Mouse (Mus musculus) cerebellum, adult 18-20 months (tissue): ENCODE measurements around the gene Adam22.

Experiments
- DNase-seq, 2 experiments: peaks; one replicate each; pipeline ENCODE4 v3.0.0; 2021

The Adam22 gene

GRCm38 (mm10) chr5:8367614-8368327 is at the start of gene Adam22:
Gene Adam22, minus strand, starts transcription at chr5:8368160.
- peak; percentile 97 to 98 for DNase-seq

DNA sequence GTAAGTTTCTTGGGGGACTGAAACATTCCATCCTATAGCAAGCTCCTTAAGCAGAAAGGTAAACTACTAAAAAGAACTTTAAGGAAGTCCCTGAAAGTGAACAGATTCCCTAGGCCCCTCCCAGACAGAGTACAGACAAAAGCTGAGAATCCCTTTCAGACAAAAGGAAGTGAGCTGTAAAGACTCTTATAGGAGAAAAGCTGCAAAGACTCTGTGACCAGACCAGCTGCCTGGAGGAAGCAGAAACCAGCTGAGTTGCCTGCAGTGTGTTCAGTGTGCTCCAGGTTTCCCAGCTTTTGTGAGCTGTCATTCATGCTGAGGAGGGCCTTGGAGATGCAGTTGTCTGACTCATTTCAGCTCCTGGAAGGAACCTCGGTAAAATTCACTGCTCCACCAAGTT is 49.5 kb upstream of the Adam22 start:
- no peak for DNase-seq

- no peak for DNase-seq
These were observed 48.9 kb upstream of the Adam22 start for GRCm38 (mm10) chr5:8416683-8417413.

DNA sequence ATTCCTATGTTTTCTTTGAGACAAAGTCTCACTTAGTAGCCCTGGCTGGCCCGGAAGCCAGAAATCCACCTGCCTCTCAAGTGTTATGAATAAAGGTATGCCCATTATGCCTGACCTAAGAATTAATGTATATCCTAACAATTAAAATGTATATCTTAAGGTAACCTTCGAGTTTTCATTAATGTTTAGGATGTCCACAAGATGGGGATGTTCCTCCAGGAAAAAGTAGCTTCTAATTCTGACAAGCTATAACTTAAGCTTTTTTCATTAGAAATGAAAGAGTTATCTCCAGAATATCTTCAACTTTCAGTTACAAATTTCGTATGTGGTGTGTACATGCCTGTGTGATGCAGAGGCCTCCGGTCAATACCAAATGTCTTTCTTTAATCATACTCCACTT is 40.8 kb upstream of the Adam22 start:
- DNase-seq: no peak

DNA sequence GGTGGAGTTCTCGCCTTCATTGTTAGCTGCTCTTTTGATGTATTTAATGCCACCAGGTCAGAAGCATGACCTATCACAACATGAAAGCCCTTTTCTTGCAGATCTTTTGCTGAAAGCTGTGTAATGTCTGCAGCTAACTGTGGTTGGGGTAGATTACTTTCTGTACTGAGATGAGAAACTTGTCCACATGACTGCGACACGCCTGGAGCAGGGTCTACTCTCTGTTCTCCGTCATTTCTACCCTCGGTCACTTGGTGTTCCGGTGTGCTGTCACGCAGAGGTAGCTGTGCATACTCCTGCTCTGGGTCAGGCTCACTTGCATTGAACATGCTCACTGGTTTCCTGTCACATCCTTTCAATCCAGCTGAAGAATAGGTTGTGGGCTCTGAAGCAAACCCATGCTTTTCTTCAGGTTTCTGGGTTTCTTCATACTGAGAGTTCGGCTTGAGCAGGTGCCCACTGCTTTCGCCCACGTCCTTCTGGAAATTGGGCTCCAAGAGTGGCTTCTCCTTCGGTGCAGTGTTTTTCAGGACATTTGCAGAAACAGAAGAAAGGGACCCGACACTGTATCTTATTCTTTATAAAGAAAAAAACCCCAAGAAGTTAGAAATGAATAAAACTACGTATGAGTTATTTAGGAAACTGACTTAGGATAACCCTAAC is 29.8 kb upstream of the Adam22 start:
- no peak for DNase-seq

GRCm38 (mm10) chr5:8393891-8394583 is 26.1 kb upstream of the Adam22 start:
- DNase-seq: no peak

- DNase-seq: no peak
These were observed 6.4 kb upstream of the Adam22 start for GRCm38 (mm10) chr5:8374297-8374906.

DNA sequence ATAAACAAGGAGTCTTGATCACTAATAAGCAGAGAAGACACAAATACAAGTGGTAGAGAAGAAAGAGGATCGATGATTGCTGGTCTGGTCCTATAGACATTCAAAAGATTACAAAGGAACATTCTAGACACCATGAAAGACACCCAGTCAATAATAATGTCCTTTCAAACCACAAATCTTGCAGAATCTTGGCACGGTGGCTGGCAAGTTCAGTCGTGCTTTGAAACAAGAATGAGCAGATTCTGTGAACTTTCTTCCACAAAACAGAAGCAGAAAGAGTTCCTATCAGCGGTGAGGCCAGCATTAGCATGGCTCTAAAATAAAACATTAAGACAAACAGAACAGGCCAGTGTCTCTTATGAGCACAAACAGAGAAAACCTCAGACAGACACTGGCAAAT is 5.5 kb upstream of the Adam22 start:
- no peak for DNase-seq

DNA sequence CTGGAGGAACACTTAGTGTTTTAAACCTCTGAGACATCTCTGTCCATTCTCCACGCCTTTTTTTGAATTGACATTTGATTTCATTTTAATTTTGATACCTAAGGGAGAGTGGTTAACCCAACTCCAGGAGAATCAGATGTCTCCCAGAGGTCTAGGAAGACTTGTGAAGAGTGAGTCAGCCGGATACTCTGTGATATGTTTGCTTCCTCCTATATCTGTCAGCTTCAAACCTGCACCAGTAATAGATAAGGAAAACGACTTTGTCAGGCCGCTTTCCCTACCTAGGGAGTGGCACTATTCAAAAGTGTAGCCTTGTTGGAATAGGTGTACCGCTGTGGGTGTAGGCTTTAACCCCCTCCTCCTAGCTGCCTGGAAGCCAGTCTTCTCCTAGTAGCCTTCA is 821 bp upstream of the Adam22 start:
- DNase-seq: no peak

GRCm38 (mm10) chr5:8368328-8368692 is 350 bp upstream of the Adam22 start:
- DNase-seq: no peak

DNA sequence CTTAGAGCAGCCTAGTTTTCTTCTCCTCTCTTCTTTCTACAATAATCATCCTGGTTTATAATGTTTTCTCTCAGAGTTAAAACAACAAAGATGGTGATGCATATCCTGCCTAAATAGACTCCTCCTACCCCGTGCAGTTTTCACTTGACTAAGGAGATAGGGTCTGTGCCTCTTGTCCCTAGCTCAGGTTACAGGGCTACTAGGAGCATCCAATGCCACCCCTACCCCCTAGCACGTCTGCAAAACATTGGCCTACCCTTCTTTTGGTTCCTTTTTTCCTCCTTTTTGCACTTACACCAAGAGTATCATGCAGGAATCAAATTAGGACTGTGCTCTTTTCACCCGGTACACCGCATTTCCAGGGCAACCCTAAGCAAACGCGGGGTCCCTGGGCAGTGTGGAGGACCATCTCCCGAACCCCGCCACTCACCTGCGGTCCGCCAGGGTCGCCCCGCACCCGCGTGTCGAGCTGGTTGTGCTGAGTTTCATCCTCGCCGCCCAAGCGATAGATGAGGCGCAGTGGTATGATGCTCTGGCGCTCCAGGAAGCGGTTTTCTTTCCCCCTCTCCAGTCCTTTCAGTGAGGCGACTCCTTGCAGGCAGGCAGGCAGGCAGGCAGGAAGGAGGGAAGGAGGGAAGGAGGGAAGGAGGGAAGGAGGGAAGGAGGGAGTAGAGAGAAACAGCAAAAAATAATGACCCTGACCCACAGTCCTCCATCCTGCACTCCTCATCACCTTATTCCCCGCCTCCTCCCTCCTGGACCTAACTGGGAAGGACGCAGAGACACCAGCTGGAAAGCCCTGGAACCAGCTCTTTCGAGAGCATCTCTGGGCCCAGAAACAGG is 968 bp downstream of the Adam22 start:
- DNase-seq: peak; percentile 69 to 76

DNA sequence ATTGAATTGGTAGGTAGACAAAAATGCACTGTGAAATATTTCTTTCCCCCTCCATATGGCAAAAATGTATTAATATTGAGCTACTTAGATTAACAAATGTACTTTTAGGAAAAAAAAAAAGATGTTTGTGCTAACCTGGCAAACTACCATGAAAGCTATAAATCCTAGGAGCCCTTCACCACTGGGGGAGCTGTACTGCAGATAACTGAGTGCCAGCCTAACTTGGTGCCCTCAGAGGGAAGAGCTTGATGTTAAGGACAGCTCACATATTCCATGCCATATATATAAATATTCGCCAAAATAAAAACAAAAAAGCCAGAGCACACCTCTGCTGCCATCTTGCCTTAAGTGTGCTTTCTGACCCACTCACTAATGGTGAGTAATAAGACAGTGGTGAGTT is 5.6 kb downstream of the Adam22 start:
- peak in 1 of 2 experiments; percentile 54 for DNase-seq

- no peak for DNase-seq
These were observed 10.3 kb downstream of the Adam22 start for GRCm38 (mm10) chr5:8357677-8358076.

DNA sequence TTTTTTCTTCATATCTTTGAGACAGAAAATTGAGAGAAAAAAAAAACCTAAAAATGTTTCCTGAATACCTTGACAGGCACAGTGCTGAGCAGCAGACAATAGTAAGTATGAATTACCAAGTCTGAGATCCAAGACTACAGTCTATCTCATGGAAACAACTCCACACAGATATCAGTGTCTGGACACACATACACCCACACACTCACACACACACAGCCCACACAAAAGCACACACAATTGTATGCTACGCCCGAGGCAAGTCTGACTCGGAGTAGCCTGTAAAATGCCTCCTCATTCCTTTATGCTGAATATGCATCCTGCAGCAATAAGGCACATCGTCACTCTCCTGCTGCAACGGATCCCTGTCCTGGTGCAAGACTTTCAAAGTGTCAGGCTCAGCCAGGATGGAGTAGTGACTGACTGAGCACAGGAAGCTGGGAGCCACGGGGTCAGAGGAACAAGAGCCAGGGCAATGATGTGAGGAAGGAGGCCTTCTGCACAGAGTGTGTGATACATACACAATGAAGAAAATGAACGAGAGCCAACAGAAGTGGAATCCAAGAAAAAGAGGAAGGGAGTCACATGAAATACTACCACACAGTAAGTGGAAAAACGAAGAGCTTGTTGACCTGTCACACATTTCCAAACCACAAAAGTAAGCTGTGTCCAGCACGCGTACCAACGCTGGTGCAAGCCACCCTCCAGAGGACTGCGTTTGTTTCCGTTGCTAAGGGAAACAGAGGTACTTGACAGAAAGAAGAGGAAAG is 10.9 kb downstream of the Adam22 start:
- no peak for DNase-seq

- DNase-seq: peak in 1 of 2 experiments; percentile 43
These were observed 11.6 kb downstream of the Adam22 start for GRCm38 (mm10) chr5:8356326-8356725.

DNA sequence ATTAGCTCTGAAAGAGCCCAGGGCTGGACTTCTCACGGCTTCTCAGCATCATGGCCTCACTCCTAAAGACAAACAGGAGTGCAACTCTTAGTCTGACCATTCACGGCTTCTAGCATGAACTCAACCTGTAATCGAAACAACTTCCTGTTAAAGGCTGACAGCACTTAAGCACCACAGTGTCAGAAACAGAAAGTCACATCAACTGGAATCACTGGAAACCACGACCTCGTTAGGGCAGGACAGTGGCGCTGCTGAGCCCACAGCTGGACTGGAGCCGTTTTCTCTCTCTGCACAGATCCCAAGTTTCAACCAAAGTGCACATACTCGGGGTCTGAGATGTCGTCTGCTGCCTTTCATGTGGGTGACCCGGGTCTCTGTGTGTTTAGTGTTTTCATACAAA is 18.4 kb downstream of the Adam22 start:
- DNase-seq: no peak

- DNase-seq: no peak
These were observed 21.6 kb downstream of the Adam22 start for GRCm38 (mm10) chr5:8346329-8346728.

GRCm38 (mm10) chr5:8343296-8343695 is 24.7 kb downstream of the Adam22 start:
- DNase-seq: peak; percentile 44 to 48

DNA sequence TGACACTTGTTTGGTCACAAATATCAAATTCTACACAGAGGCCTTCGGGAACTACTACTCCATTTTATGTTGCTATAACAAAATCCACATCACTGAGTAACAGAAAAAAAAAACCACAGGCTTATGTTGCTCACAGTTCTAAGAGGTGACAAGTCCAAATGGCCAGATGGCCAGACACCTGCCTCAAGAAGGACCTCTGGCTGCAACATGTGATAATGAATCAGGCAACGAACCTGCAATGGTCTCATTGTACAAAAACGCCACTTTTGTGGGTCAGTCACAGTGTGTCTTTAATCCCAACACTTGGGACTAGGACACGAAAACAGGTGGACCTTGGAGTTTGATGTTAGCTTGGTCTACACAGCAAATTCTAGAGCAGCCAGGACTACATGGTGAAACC is 26.3 kb downstream of the Adam22 start:
- peak; percentile 62 to 64 for DNase-seq

GRCm38 (mm10) chr5:8327645-8328269 is 40.2 kb downstream of the Adam22 start:
- DNase-seq: no peak

- no peak for DNase-seq
These were observed 41.3 kb downstream of the Adam22 start for GRCm38 (mm10) chr5:8326671-8327070.
